Mouse (Mus musculus) limb, embryonic 11.5 days (tissue): ENCODE data around the gene Gm14391. TPM values are rescaled to one million over a fixed set of nuclear protein-coding genes. Genes with fewer than 3 reads are reported as not detected.
"Not testable (repeated sequence)": the region's sequence is repeated elsewhere in the genome, so short reads cannot be mapped to it uniquely, and the experiment has no call there.

Experiments used
- ATAC-seq: fragments of 200-750 bp; cut with Nextera tagmentation; 2 replicates; pipeline ENCODE4 v1.8.0; 2017; ENCODE audit warnings: low read depth; ENCODE audit not compliant: insufficient number of reproducible peaks, low FRiP score, low TSS enrichment
- DNase-seq: peaks from one replicate; pipeline ENCODE4 v3.0.0-alpha.2; 2015; ENCODE audit warnings: low spot score
- H3K27ac ChIP-seq: fragments of 300-500 bp; sonication (generic); replicated peaks from 2 replicates; pipeline ENCODE4 v1.5.1; 2014; ENCODE audit warnings: low read depth, mild to moderate bottlenecking, low read length
- H3K27me3 ChIP-seq: fragments of 300-500 bp; sonication (generic); 2 replicates; pipeline ENCODE4 v1.6.1; 2014; ENCODE audit warnings: mild to moderate bottlenecking, low read length, mixed read lengths; ENCODE audit not compliant: control insufficient read depth, insufficient read depth
- H3K36me3 ChIP-seq: fragments of 300-500 bp; sonication (generic); 2 replicates; pipeline ENCODE4 v1.6.1; 2014; ENCODE audit warnings: mild to moderate bottlenecking, low read length, moderate library complexity, mixed read lengths; ENCODE audit not compliant: control insufficient read depth, insufficient read depth
- H3K4me1 ChIP-seq: fragments of 300-500 bp; sonication (generic); 2 replicates; pipeline ENCODE4 v1.6.1; 2014; ENCODE audit warnings: low read length, mixed read lengths; ENCODE audit not compliant: control insufficient read depth, insufficient read depth
- H3K4me2 ChIP-seq: fragments of 300-500 bp; sonication (generic); 2 replicates; pipeline ENCODE4 v1.6.1; 2014; ENCODE audit warnings: low read depth, mild to moderate bottlenecking, moderate library complexity; ENCODE audit not compliant: severe bottlenecking
- H3K4me3 ChIP-seq: fragments of 300-500 bp; sonication (generic); 2 replicates; pipeline ENCODE4 v1.5.1; 2014; ENCODE audit warnings: low read depth, low read length
- H3K9ac ChIP-seq: fragments of 300-500 bp; sonication (generic); 2 replicates; pipeline ENCODE4 v1.6.1; 2014; ENCODE audit warnings: mild to moderate bottlenecking, low read length
- H3K9me3 ChIP-seq: fragments of 300-500 bp; sonication (generic); 2 replicates; pipeline ENCODE4 v1.6.1; 2016; ENCODE audit warnings: low read length; ENCODE audit not compliant: control insufficient read depth
- WGBS: fragments of 180-500 bp; shearing (Covaris S2); extraction: QIAGEN DNeasy Blood & Tissue Kit; methylation state at CpG from one replicate; pipeline ENCODE4 v1.1.7; 2014; 5-methylcytosine and 5-hydroxymethylcytosine counted together
- polyA plus RNA-seq: library from polyadenylated mRNA; unstranded; fragments of >200 nt; fragmentation: Nextera tagmentation; extraction: Ambion mirVana; gene quantifications from 2 replicates; pipeline ENCODE4 v1.2.1, GENCODE M21; 2014

Gm14391 gene
- polyA plus RNA-seq, result 9.3 and 10.9 TPM in 2 replicates

DNA sequence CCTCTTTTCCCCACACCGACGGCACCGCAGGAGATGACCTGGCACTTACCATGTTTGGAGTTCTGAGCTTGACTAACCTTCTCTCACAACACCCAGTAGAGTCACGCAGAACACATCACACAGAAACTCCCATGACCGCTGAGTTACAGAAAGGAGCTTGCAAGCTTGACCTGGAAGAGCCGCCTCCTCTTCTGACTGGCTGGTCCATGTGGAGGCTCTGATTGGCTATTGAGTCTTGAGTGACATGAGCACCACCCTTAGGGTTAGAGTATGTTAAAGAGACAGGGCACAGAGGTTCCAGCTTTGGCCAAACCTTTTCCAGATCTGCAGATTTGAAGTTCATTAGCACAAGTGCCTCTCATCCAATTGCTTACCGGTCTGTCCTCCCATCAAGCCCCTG, at the start of gene Gm14391:
TSS of gene Gm14391 (minus strand) at position 186 of the 400 bp plus-strand sequence.
- H3K4me2 ChIP-seq, H3K27ac ChIP-seq, H3K9me3 ChIP-seq, ATAC-seq, H3K36me3 ChIP-seq, H3K4me1 ChIP-seq, H3K9ac ChIP-seq, H3K4me3 ChIP-seq, DNase-seq, H3K27me3 ChIP-seq: not testable (repeated sequence)
- WGBS, result no CpG with 5 or more reads among the region's 7 CpGs

DNA sequence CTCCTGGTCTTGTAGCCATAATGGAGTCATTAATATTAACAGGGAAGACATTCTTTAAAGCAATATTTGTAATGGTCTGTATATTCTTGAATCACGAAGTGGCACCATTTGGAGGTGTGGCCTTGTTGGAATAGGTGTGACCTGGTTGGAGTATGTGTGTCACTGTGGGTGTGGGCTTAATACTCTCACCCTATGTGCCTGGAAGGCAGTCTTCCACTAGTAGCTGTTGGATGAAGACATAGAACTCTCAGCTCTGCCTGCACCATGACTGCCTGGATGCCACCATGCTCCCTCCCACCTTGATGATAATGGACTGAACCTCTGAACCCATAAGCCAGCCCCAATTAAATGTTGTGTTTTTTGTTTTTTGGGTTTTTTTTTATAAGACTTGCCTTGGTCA, 27.7 kb downstream of the Gm14391 start:
- not testable (repeated sequence) for H3K4me1 ChIP-seq, H3K9me3 ChIP-seq, H3K27ac ChIP-seq, ATAC-seq, H3K4me3 ChIP-seq, H3K4me2 ChIP-seq, H3K9ac ChIP-seq, DNase-seq, H3K36me3 ChIP-seq, H3K27me3 ChIP-seq
- WGBS, result 45% methylated on average over 1 of the region's 1 CpGs

DNA sequence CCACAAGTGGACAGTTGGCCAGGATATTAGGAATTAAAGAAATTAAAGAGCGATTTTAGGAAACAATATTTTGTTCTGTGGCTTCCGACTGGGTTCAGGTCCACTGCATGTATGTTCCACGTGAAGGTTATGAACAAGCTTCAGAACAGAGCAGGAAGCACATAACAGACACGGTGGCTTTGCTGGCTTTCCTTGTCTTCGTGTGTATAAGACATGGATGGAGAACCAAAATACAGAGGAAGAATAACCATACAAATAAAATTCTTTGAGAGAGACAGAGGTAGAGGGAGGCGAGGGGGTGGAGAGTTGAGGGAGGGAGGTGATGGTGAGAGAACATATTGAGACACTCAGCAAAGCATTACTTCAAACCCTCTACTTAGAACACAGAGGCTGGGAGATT, 30.4 kb downstream of the Gm14391 start:
- no peak overlapping the region for H3K9ac ChIP-seq
- WGBS, result 85% methylated on average over 6 of the region's 6 CpGs

DNA sequence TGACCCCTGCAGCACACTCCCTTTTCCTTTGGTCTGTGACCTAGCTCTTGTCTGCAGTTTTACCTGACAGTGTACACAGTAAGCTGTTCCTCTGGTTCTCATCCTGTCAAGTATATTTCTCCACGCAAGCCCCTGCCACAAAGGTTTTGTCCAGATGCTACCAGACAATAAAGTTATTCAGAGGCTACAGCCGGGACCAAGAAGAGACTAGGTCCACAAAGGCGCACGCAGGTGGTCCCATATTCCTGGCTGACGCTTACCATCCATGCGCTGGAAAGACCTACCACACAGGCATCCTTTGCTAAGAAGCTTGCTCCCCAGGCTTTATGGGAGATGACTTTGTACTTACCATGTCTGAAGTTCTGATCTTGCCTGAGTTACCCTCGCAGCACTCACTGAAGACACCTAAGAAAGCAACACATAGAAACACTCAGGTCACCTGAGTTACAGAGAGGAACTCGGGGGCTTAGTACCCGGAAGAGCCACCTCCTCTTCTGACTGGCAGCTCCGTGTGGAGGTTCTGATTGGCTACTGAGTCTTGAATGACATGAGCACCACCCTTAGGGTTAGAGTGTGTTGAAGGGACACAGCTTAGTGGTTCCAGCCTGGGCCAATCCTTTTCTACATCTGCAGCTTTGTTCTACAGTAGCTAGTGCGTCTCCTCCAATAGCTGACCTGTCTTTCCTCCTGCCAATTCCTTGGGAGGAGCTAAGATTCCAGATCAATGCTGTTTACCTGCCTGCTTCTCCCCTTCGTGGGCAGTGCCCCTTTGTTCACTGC, 31.1 kb downstream of the Gm14391 start, which contains the start of gene Gm14443:
TSS of gene Gm14443 (minus strand) at position 471 of the 780 bp plus-strand sequence.
- H3K36me3 ChIP-seq, H3K4me3 ChIP-seq, H3K27me3 ChIP-seq, H3K27ac ChIP-seq, ATAC-seq, H3K9ac ChIP-seq, H3K4me1 ChIP-seq, H3K9me3 ChIP-seq, H3K4me2 ChIP-seq, DNase-seq: not testable (repeated sequence)
- 80% methylated on average over 12 of the region's 12 CpGs for WGBS

More for the DNA sequence above, 30.4 kb downstream of the Gm14391 start:
- Histone ChIP-seq H3K4me1 (no peaks in the 10 kb centered on the region), H3K9me3 (no peaks in the 10 kb centered on the region), H3K27me3 (no peaks in the 10 kb centered on the region), H3K4me2 (no peak overlapping the region), H3K4me3 (no peak overlapping the region), H3K27ac (no peak overlapping the region), H3K36me3 (no peaks in the 10 kb centered on the region)
- ATAC-seq, result no peak
- no peak for DNase-seq

DNA sequence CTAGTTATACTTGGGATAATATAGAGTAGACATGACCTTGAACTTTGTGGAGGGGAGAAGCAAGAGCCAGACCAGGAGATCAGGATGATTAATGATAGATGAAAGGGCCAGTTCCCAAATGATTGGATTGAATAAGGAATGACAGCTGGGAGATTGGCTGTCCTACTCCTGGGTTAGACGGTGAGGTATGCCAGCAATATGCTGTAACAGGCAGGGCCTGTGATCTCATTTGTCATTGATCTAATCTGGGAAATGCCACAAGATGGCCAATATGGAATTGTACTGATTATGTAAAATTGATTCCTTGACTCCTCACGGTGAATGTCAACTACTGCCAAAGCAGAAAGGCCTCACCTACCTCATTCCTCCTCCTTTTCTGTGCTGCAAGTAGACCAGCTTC, 32.7 kb downstream of the Gm14391 start:
- not testable (repeated sequence) for DNase-seq, H3K4me2 ChIP-seq, H3K9ac ChIP-seq, H3K27me3 ChIP-seq, H3K9me3 ChIP-seq, H3K4me1 ChIP-seq, ATAC-seq, H3K4me3 ChIP-seq, H3K36me3 ChIP-seq, H3K27ac ChIP-seq
- WGBS, result 82% methylated on average over 2 of the region's 2 CpGs

DNA sequence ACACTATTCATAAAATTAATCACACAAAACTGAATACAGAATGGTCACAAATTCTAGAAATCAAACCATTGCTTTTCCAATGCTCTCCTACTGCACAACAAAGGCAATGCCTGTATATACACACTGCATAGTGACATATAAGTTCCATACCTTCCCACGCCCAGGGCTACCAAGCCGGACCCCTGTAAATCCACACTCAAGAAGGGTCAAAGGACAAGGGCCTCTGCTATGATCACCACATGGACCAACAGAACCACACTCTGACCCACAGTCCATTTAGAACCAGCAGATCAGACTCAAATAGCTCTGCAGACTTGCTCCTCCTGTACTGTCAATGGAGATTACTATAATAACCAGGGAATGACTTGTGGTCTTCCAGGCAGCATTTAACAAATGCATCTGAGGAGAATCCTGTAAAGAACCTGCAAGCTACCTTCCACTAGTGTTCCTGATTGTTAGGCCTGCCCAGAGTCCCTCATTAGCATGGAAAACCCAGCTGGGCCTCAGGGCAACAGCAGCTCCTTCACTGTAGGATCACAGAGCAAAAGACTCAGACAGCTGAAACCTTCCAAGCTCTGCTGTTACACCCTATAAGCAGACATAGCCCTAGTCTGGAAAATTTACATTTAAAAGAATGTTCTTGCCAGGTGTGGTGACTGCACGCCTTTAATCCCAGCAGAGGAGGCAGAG, 33.7 kb downstream of the Gm14391 start:
- H3K36me3 ChIP-seq, H3K9me3 ChIP-seq, ATAC-seq, H3K9ac ChIP-seq, H3K4me2 ChIP-seq, DNase-seq, H3K4me1 ChIP-seq, H3K4me3 ChIP-seq, H3K27me3 ChIP-seq, H3K27ac ChIP-seq: not testable (repeated sequence)
- WGBS, result 89% methylated on average over 3 of the region's 3 CpGs

DNA sequence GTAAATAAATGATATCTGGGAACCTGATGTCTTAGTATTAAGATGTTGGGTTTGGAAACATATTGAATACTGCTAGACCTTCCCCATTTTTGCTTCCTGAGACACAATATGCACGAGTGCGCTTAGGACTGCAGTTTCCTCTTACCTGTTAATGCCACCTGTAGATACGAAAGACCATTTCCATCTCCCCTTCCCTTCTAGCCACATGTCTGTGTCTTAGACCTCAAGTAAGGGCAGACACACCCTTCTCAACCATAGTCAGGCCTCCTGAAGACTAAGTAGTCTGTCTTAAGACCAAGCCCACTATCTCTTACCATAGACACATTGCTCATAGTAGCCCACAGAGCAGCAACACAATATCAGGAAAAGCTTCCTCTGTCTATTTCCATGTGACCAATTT, 34.6 kb downstream of the Gm14391 start:
- no peak for DNase-seq
- Histone ChIP-seq H3K4me3 (no peak overlapping the region), H3K4me2 (no peak overlapping the region), H3K9ac (no peak overlapping the region), H3K36me3 (no peaks in the 10 kb centered on the region), H3K27me3 (no peaks in the 10 kb centered on the region), H3K4me1 (no peaks in the 10 kb centered on the region), H3K9me3 (no peaks in the 10 kb centered on the region), H3K27ac (no peak overlapping the region)
- no peak for ATAC-seq
- WGBS, result 87% methylated on average over 3 of the region's 3 CpGs

DNA sequence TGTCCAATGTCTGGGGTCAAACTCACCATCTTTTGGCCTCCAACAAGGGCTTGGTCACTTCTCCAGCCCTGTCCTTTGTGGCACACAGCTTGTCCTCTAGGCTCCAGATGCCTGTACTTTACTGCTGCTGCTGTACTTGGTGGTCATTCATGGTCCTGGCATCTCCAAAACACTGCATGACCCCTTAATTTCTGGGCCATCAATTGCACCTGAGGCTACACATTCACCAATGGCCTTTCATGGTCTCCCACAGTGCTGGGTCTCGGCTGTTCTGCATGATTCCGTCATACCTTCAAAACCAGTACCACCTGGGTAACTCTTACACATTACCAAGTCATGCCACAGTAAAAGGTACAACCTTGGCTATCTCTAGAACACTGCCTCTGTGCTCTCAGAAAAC, 39.8 kb downstream of the Gm14391 start:
- not testable (repeated sequence) for H3K36me3 ChIP-seq, H3K4me1 ChIP-seq, H3K4me3 ChIP-seq, H3K4me2 ChIP-seq, ATAC-seq, H3K27ac ChIP-seq, H3K27me3 ChIP-seq, H3K9me3 ChIP-seq, H3K9ac ChIP-seq, DNase-seq
- 91% methylated on average over 2 of the region's 2 CpGs for WGBS
